Mouse (Mus musculus) T-helper 1 cell (primary cell): ENCODE data around the gene Trf.

ENCODE experiments used
- in situ Hi-C: fragments of 300-600 bp; cut with MboI, MseI; formaldehyde crosslinking; loops from one replicate; pipeline ENCODE4 v1.15.1; 2025; ENCODE audit warnings: high pct_unique_total_duplicates

Trf gene

GRCm38 (mm10) chr9:103230151-103230951 lies at the start of gene Trf, which contains the start of gene Gm20425:
Gene Trf, minus strand, starts transcription at chr9:103230444.
Gene Gm20425, minus strand, starts transcription at chr9:103230307.
- in situ Hi-C loops, result no loop called here

GRCm38 (mm10) chr9:103276876-103277275 lies 46.6 kb upstream of the Trf start:
- in situ Hi-C loops, result no loop called here

GRCm38 (mm10) chr9:103275676-103276075 lies 45.4 kb upstream of the Trf start:
- in situ Hi-C loops, result no loop called here

GRCm38 (mm10) chr9:103274819-103275218 lies 44.6 kb upstream of the Trf start:
- in situ Hi-C loops, result no loop called here

GRCm38 (mm10) chr9:103271104-103271503 lies 40.9 kb upstream of the Trf start:
- in situ Hi-C loops, result no loop called here

GRCm38 (mm10) chr9:103265778-103266177 lies 35.5 kb upstream of the Trf start:
- in situ Hi-C loops, result no loop called here

GRCm38 (mm10) chr9:103252906-103253305 lies 22.7 kb upstream of the Trf start:
- in situ Hi-C loops, result no loop called here

- in situ Hi-C loops, result no loop called here
Observed at GRCm38 (mm10) chr9:103248618-103249017, 18.4 kb upstream of the Trf start.

GRCm38 (mm10) chr9:103246526-103247168 lies 16.4 kb upstream of the Trf start:
- in situ Hi-C loops, result no loop called here

- in situ Hi-C loops, result no loop called here
Observed at GRCm38 (mm10) chr9:103243640-103244039, 13.4 kb upstream of the Trf start.

- in situ Hi-C loops, result no loop called here
Observed at GRCm38 (mm10) chr9:103241206-103241605, 11.0 kb upstream of the Trf start.

- in situ Hi-C loops, result no loop called here
Observed at GRCm38 (mm10) chr9:103239471-103239870, 9.2 kb upstream of the Trf start.

GRCm38 (mm10) chr9:103234565-103235165 lies 4.4 kb upstream of the Trf start:
- in situ Hi-C loops, result no loop called here

- in situ Hi-C loops, result no loop called here
Observed at GRCm38 (mm10) chr9:103234059-103234458, 3.8 kb upstream of the Trf start.

GRCm38 (mm10) chr9:103233006-103233395 lies 2.8 kb upstream of the Trf start:
- in situ Hi-C loops, result no loop called here

- in situ Hi-C loops, result no loop called here
Observed at GRCm38 (mm10) chr9:103232232-103233005, 2.2 kb upstream of the Trf start.

- in situ Hi-C loops, result loop anchor here (5.0 kb wide), 1 partner anchor 53 kb away; no protein-coding TSS in a partner anchor
Observed at GRCm38 (mm10) chr9:103229037-103229867, 992 bp downstream of the Trf start.

GRCm38 (mm10) chr9:103228370-103229003 lies 1.8 kb downstream of the Trf start:
- in situ Hi-C loops, result loop anchor here (5.0 kb wide), 1 partner anchor 54 kb away; no protein-coding TSS in a partner anchor

- in situ Hi-C loops, result loop anchor here (5.0 kb wide), 1 partner anchor 55 kb away; no protein-coding TSS in a partner anchor
Observed at GRCm38 (mm10) chr9:103227760-103228159, 2.5 kb downstream of the Trf start.

- in situ Hi-C loops, result loop anchor here (5.0 kb wide), 1 partner anchor 55 kb away; no protein-coding TSS in a partner anchor
Observed at GRCm38 (mm10) chr9:103226806-103227205, 3.4 kb downstream of the Trf start.
